15 mouse cellular contexts compared by ENCODE assay signal in genomic region chr12:8573405-8573804, GRCm38 (mm10). TPM values are rescaled to one million over a fixed set of nuclear protein-coding genes. Genes with fewer than 3 reads are reported as not detected.
DNase-seq lines count a peak whose midpoint lies in the region; ATAC-seq and TF ChIP-seq lines count a peak whose summit lies in the region.
"Had no signal": no experiment of that assay in that cellular context is flagged by ENCODE, and none has a peak within 500 bp of the region (broad histone marks: within the 10 kb centered on the region; RNA-seq: fewer than 3 reads in every experiment).

No protein-coding gene starts in this region.

- 77% methylated on average over 11 of the region's 11 CpGs for WGBS in forebrain, postnatal 0 days
- 74% methylated on average over 11 of the region's 11 CpGs for WGBS in forebrain, embryonic 16.5 days
- WGBS in kidney, embryonic 14.5 days, result 81% methylated on average over 11 of the region's 11 CpGs
- WGBS in liver, embryonic 16.5 days (ENCODE audit: insufficient replicate concordance), result 61% methylated on average over 11 of the region's 11 CpGs

- H3K9ac ChIP-seq in forebrain, postnatal 0 days, result no peak overlapping the region
- H3K9ac ChIP-seq in forebrain, embryonic 16.5 days (replicated peaks; ENCODE audit: low read depth, low read length), result no peak overlapping the region
- no peak overlapping the region; the same call in 1 of the 2 replicates for H3K9ac ChIP-seq in kidney, embryonic 14.5 days (ENCODE audit: low read depth, low read length)
- H3K9ac ChIP-seq in liver, embryonic 16.5 days (ENCODE audit: low read depth, low read length), result no peak overlapping the region
- H3K9ac ChIP-seq: midbrain, embryonic 13.5 days had no signal

- DNase-seq in forebrain, postnatal 0 days, result no peak
- no peak for DNase-seq in kidney, postnatal 36 days
- peak; percentile 13 for DNase-seq in lung, postnatal 36 days
- no peak for DNase-seq in lung, postnatal 14 days
- DNase-seq in frontal cortex, postnatal 25 days (ENCODE audit: low spot score in 2 of 2), result no peak
- DNase-seq: adrenal gland, adult 2 months; cerebellum, adult 8-10 months; kidney, adult 8-10 months had no signal

- H3K27me3 ChIP-seq in forebrain, postnatal 0 days (ENCODE audit: insufficient read depth, low read length), result no peaks in the 10 kb centered on the region
- no peaks in the 10 kb centered on the region for H3K27me3 ChIP-seq in forebrain, embryonic 16.5 days (replicated peaks; ENCODE audit: control insufficient read depth, insufficient read depth, low read length)
- no peaks in the 10 kb centered on the region for H3K27me3 ChIP-seq in kidney, embryonic 14.5 days (ENCODE audit: control insufficient read depth, insufficient read depth, low read length)
- H3K27me3 ChIP-seq in liver, embryonic 16.5 days (ENCODE audit: control insufficient read depth, insufficient read depth, low read depth, low read length), result no peaks in the 10 kb centered on the region
- H3K27me3 ChIP-seq: midbrain, embryonic 13.5 days had no signal

- H3K36me3 ChIP-seq in forebrain, postnatal 0 days (ENCODE audit: insufficient read depth), result no peaks in the 10 kb centered on the region
- H3K36me3 ChIP-seq in forebrain, embryonic 16.5 days (ENCODE audit: control insufficient read depth, insufficient read depth), result no peaks in the 10 kb centered on the region
- no peaks in the 10 kb centered on the region for H3K36me3 ChIP-seq in kidney, embryonic 14.5 days (ENCODE audit: control insufficient read depth, insufficient read depth, low read length)
- H3K36me3 ChIP-seq in liver, embryonic 16.5 days (ENCODE audit: control insufficient read depth, insufficient read depth), result no peaks in the 10 kb centered on the region
- H3K36me3 ChIP-seq: midbrain, embryonic 13.5 days had no signal

- no peaks in the 10 kb centered on the region for H3K4me1 ChIP-seq in forebrain, postnatal 0 days (ENCODE audit: insufficient read depth)
- H3K4me1 ChIP-seq in forebrain, embryonic 16.5 days (replicated peaks; ENCODE audit: control insufficient read depth, insufficient read depth, low read length), result no peaks in the 10 kb centered on the region
- H3K4me1 ChIP-seq in kidney, embryonic 14.5 days (ENCODE audit: control insufficient read depth, insufficient read depth, low read length), result no peaks in the 10 kb centered on the region
- no peaks in the 10 kb centered on the region for H3K4me1 ChIP-seq in liver, embryonic 16.5 days (ENCODE audit: control insufficient read depth, low read depth, low read length)
- H3K4me1 ChIP-seq: midbrain, embryonic 13.5 days had no signal

- no peaks in the 10 kb centered on the region for H3K9me3 ChIP-seq in forebrain, postnatal 0 days (ENCODE audit: low read length)
- H3K9me3 ChIP-seq in forebrain, embryonic 16.5 days (ENCODE audit: control insufficient read depth, low read length), result no peaks in the 10 kb centered on the region
- H3K9me3 ChIP-seq in kidney, embryonic 14.5 days (ENCODE audit: control insufficient read depth, low read length), result no peaks in the 10 kb centered on the region
- H3K9me3 ChIP-seq in liver, embryonic 16.5 days (replicated peaks; ENCODE audit: control insufficient read depth, low read length), result no peaks in the 10 kb centered on the region
- H3K9me3 ChIP-seq: midbrain, embryonic 13.5 days had no signal

- no peak overlapping the region for H3K27ac ChIP-seq in forebrain, postnatal 0 days (ENCODE audit: low read depth, low read length)
- H3K27ac ChIP-seq in forebrain, embryonic 16.5 days (ENCODE audit: low read length), result no peak overlapping the region
- H3K27ac ChIP-seq in kidney, embryonic 14.5 days (ENCODE audit: low read depth, low read length), result no peak overlapping the region
- H3K27ac ChIP-seq in liver, embryonic 16.5 days (ENCODE audit: low read length), result no peak overlapping the region
- H3K27ac ChIP-seq: midbrain, embryonic 13.5 days had no signal

- no peak for ATAC-seq in forebrain, postnatal 0 days
- ATAC-seq in forebrain, embryonic 16.5 days, result no peak
- no peak for ATAC-seq in kidney, embryonic 14.5 days (ENCODE audit: low FRiP score, low TSS enrichment)
- no peak for ATAC-seq in liver, embryonic 16.5 days (ENCODE audit: low read depth)
- ATAC-seq: midbrain, embryonic 13.5 days had no signal

- no peak for TF ChIP-seq CTCF in forebrain, postnatal 0 days (IDR thresholded peaks at IDR 0.05; ENCODE audit: low read depth)

- H3K4me3 ChIP-seq in forebrain, postnatal 0 days (ENCODE audit: low read depth, low read length), result no peak overlapping the region
- H3K4me3 ChIP-seq in forebrain, embryonic 16.5 days (replicated peaks; ENCODE audit: low read length), result no peak overlapping the region
- H3K4me3 ChIP-seq in kidney, embryonic 14.5 days (ENCODE audit: low read length), result no peak overlapping the region; the same call in 1 of the 2 replicates
- peak overlapping the region; percentile 39 for H3K4me3 ChIP-seq in liver, embryonic 16.5 days (ENCODE audit: low read depth, low read length)
- H3K4me3 ChIP-seq: midbrain, embryonic 13.5 days had no signal

- peak overlapping the region; percentile 10; the same call in 1 of the 2 replicates for H3K4me2 ChIP-seq in forebrain, postnatal 0 days (ENCODE audit: low read depth)
- H3K4me2 ChIP-seq in forebrain, embryonic 16.5 days (ENCODE audit: low read length), result no peak overlapping the region
- peak overlapping the region; percentile 37; the same call in 1 of the 2 replicates for H3K4me2 ChIP-seq in kidney, embryonic 14.5 days (replicated peaks; ENCODE audit: low read depth, low read length)
- H3K4me2 ChIP-seq in liver, embryonic 16.5 days (ENCODE audit: low read depth, low read length), result no peak overlapping the region

RNA-seq across cellular contexts. Expression of gene Slc7a15, which starts 25.5 kb away (rescaled TPM):
- not detected in 2 replicates for total RNA-seq in forebrain, postnatal 0 days (2014; rRNA removed)
- polyA plus RNA-seq in forebrain, postnatal 0 days (2015; fragmentation: Nextera tagmentation; extraction: Ambion mirVana), result not detected in 2 replicates
- polyA plus RNA-seq in forebrain, embryonic 16.5 days (2015; fragmentation: Nextera tagmentation; extraction: Ambion mirVana), result not detected in 2 replicates
- not detected in 2 replicates for polyA plus RNA-seq in kidney, embryonic 14.5 days (2014; fragmentation: Nextera tagmentation; extraction: Ambion mirVana)
- polyA plus RNA-seq in liver, embryonic 16.5 days (2015; fragmentation: Nextera tagmentation; extraction: Ambion mirVana), result 0.08 and 0.19 TPM in 2 replicates
- total RNA-seq: adrenal gland, adult 2 months; heart, postnatal 25 days; layer of hippocampus, postnatal 10 days had no signal
- polyA plus RNA-seq: adrenal gland, adult 2 months; midbrain, embryonic 13.5 days; spleen, adult 2 months had no signal

Comparison
In these comparisons a context has a peak if more than half of its experiments do, and no peak if none do; other contexts are left out.
1. H3K4me2 ChIP-seq: peak in forebrain, postnatal 0 days (single experiment) and kidney, embryonic 14.5 days (single experiment); none in forebrain, embryonic 16.5 days (single experiment) and liver, embryonic 16.5 days (single experiment).